Mouse (Mus musculus) kidney, adult 2 months (tissue): ENCODE data around the gene Cd247. TPM values are rescaled to one million over a fixed set of nuclear protein-coding genes. Genes with fewer than 3 reads are reported as not detected.

ENCODE experiments used
- DNase-seq: peaks from one replicate; pipeline ENCODE4 v3.0.0; 2021
- H3K27ac ChIP-seq: fragments of 200-500 bp; 2 replicates; pipeline ENCODE4 v1.5.1; 2012; ENCODE audit warnings: low read depth, low read length, control low read depth, inconsistent platforms; ENCODE audit not compliant: insufficient read depth
- H3K27me3 ChIP-seq: fragments of 200-500 bp; replicated peaks from 2 replicates; pipeline ENCODE4 v1.6.1; 2012; ENCODE audit warnings: mild to moderate bottlenecking, moderate library complexity, low read length, inconsistent platforms; ENCODE audit not compliant: control insufficient read depth, insufficient read depth
- H3K36me3 ChIP-seq: fragments of 200-500 bp; 2 replicates; pipeline ENCODE4 v1.6.1; 2012; ENCODE audit warnings: mild to moderate bottlenecking, moderate library complexity, low read length, inconsistent platforms; ENCODE audit not compliant: control insufficient read depth, insufficient read depth
- H3K4me1 ChIP-seq: fragments of 200-500 bp; 2 replicates; pipeline ENCODE4 v1.6.1; 2011; ENCODE audit warnings: low read length; ENCODE audit not compliant: control insufficient read depth, insufficient read depth
- H3K4me3 ChIP-seq: fragments of 200-500 bp; 2 replicates; pipeline ENCODE4 v1.5.1; 2011; ENCODE audit warnings: mild to moderate bottlenecking, low read depth, low read length, control low read depth; ENCODE audit not compliant: insufficient read depth
- CTCF ChIP-seq: fragments of 200-500 bp; conservative IDR thresholded peaks from 2 replicates; pipeline ENCODE4 v1.5.1; 2011; ENCODE audit warnings: low read depth, mild to moderate bottlenecking, control low read depth, low read length, moderate library complexity, mixed read lengths; ENCODE audit not compliant: insufficient read depth, insufficient read length
- POLR2A ChIP-seq: fragments of 200-500 bp; IDR thresholded peaks from one replicate; pipeline ENCODE4 v1.6.1; 2011; ENCODE audit warnings: low read depth, low read length, control low read depth
- WGBS: fragments of 180-500 bp; shearing (Covaris S2); methylation state at CpG from one replicate; pipeline ENCODE4 v1.1.7; 2018; 5-methylcytosine and 5-hydroxymethylcytosine counted together
- polyA plus RNA-seq: library from polyadenylated mRNA; depleted of rRNA; stranded (reverse); fragments of >200 nt; gene quantifications from 2 replicates; pipeline ENCODE4 v1.2.3, GENCODE M21; 2012

The Cd247 gene
- polyA plus RNA-seq, 1 experiment, result 5.5 TPM

DNA sequence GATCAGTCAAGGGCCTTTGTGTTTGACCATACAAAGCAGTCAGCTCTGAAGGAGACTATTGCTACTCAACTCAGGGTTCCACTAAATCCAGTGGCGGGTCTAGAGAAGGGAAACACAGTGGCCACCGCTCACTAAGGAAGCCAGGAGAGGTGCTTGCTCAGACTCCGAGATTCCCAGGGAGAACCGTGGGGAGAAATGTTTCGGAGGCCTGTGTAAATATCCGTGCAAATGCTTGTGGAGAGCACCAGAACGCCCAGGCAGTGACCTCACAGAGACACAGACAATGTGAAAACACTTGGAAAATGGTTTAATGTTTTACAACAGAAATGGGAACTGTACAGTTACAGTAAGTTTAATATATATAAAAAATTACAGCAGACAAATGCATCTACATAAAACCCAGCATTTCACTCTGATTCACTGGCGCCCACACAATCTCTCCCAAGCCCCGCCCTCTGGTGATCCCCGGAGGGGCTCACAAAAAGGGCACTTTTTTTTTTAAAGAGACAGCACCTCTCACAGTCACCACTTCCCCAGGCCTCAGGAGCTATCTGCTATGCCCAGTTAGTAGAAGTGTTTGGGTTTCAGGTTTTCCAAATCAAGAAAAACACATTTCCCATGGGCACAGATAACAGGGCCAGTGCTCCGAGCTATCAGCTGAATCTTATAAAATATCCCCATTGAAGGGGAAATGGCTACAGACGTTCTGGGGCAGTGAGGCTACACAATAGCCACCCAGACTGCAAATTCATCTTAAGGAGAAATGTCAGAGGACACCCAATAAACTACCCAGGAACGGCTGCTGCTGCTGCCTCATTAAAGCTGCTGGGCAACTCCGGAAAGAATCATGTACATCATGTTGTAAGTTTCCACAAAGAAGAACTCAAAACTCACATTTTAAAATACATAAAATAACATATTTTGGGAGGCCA, 76.6 kb downstream of the Cd247 start:
- Histone ChIP-seq H3K36me3 (no peaks in the 10 kb centered on the region; the same call in 1 of the 2 replicates), H3K27ac (no peak overlapping the region), H3K4me1 (no peaks in the 10 kb centered on the region), H3K4me3 (no peak overlapping the region), H3K27me3 (no peaks in the 10 kb centered on the region)
- TF ChIP-seq POLR2A (no peak), CTCF (no peak)
- DNase-seq, result no peak
- WGBS, result 60% methylated on average over 14 of the region's 14 CpGs

- TF ChIP-seq CTCF, result no peak
- no peak for TF ChIP-seq POLR2A
Measured at GRCm38 (mm10) chr1:165866630-165867280, 78.3 kb downstream of the Cd247 start.

DNA sequence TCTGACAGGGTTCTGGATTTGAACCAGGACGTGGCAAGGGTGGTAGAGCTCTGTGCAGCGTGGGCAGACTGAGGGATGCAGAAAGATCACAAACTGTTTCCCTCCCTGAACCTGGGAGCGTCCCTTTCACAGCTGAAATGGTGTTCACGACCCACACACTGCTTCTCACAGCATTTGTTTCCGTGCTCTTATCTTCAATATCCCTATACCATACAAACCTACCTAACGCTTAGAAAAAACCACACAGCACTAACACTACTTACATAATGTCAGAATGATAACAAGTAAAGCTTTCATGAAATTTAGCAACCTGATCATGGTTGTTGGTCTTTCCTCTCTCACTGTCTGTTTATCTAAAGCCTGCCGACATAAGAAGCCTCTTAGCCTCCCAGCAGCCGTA, 80.2 kb downstream of the Cd247 start:
- Histone ChIP-seq H3K27me3 (no peaks in the 10 kb centered on the region), H3K36me3 (no peaks in the 10 kb centered on the region; the same call in 1 of the 2 replicates), H3K27ac (no peak overlapping the region), H3K4me1 (no peaks in the 10 kb centered on the region), H3K4me3 (no peak overlapping the region)
- no peak for DNase-seq
- WGBS, result 93% methylated on average over 8 of the region's 8 CpGs
- TF ChIP-seq POLR2A (no peak), CTCF (no peak)

More at GRCm38 (mm10) chr1:165866630-165867280, 78.3 kb downstream of the Cd247 start:
- no peak overlapping the region for H3K27ac ChIP-seq
- H3K4me3 ChIP-seq, result no peak overlapping the region
- no peaks in the 10 kb centered on the region; the same call in 1 of the 2 replicates for H3K36me3 ChIP-seq
- no peak for DNase-seq
- H3K27me3 ChIP-seq, result no peaks in the 10 kb centered on the region
- WGBS, result 70% methylated on average over 5 of the region's 5 CpGs
- no peaks in the 10 kb centered on the region for H3K4me1 ChIP-seq

GRCm38 (mm10) chr1:165874645-165875044, 86.2 kb downstream of the Cd247 start:
- Histone ChIP-seq H3K36me3 (peaks cover 2% of the 10 kb centered on the region; the same call in 1 of the 2 replicates), H3K4me1 (no peaks in the 10 kb centered on the region), H3K27me3 (no peaks in the 10 kb centered on the region), H3K4me3 (no peak overlapping the region), H3K27ac (no peak overlapping the region)
- TF ChIP-seq POLR2A, result no peak
- TF ChIP-seq CTCF, result no peak
- WGBS, result 66% methylated on average over 8 of the region's 8 CpGs
- DNase-seq, result no peak

DNA sequence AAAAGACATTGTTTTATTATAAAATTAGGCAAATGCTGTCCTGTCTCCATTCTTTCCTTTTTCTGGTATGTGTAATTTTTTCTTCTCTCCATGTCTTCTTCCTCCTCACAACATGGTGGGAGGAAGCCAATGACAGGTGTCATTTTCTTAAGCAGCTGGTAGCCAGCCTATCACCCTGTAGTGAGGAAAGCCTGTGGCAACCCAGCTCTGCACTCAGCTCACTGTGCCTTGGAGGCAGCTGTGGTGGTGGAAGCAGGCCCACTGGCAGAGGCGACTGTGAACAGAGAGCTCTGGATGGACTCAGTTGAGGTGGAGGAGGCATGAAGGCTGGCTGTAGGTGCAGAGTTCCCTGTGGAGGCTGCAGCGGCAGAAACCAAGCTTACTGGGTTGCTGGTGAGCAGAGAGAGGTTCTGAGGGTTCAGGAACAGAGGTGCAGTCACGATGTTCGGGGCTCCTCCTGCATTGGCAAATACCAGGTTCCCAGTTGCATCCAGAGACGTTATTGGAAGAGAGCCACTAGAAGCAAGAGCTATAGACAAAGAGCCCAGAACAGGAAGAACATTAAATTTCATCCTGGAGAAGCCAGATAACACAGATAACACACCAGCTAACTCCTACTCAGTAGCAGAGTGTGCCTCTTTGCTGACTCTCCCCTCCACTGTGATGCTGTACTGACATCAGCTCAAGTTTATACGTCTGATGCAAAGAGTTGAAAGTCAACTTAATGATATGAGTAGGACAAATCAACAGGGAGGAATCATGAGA, 87.2 kb downstream of the Cd247 start:
- Histone ChIP-seq H3K27me3 (no peaks in the 10 kb centered on the region), H3K4me3 (no peak overlapping the region), H3K36me3 (peaks cover 2% of the 10 kb centered on the region; the same call in 1 of the 2 replicates), H3K4me1 (no peaks in the 10 kb centered on the region), H3K27ac (no peak overlapping the region)
- 89% methylated on average over 6 of the region's 6 CpGs for WGBS
- no peak for DNase-seq
- TF ChIP-seq POLR2A, result no peak
- no peak for TF ChIP-seq CTCF

GRCm38 (mm10) chr1:165878751-165879150, 90.3 kb downstream of the Cd247 start:
- Histone ChIP-seq H3K4me1 (no peaks in the 10 kb centered on the region), H3K27me3 (no peaks in the 10 kb centered on the region), H3K4me3 (no peak overlapping the region), H3K27ac (no peak overlapping the region), H3K36me3 (peaks cover 2% of the 10 kb centered on the region; the same call in 1 of the 2 replicates)
- TF ChIP-seq POLR2A, result no peak
- no peak for TF ChIP-seq CTCF
- DNase-seq, result no peak
- WGBS, result 100% methylated on average over 2 of the region's 2 CpGs
